Mouse (Mus musculus): ENCODE measurements around the gene Sorbs2.

The Sorbs2 gene

GRCm38 (mm10) chr8:45507634-45508321 is at the start of gene Sorbs2:
Sorbs2 (plus strand) TSS chr8:45507788.
- no peak for DNase-seq (ENCODE audit: low read depth, low spot score)

DNA sequence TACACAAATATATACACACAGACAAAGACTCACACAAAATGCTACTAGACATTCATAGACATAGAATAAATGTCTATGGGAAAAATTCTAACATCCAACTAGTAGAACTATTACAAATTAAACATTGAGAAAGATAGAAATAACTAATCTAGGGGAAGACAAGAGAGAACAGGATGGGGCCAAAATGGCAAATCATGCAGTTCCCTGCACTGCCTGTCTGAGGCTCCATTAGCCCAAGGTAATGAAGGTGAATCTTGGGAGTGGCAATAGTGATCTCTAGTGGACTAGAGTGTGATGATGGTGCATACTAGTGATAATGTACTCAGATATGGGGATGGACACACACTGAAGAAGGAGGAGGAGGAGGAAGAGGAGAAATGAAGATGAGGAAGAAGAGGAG is 49.7 kb upstream of the Sorbs2 start:
- no peak for DNase-seq (ENCODE audit: low read depth, low spot score)

GRCm38 (mm10) chr8:45469006-45469405 is 38.6 kb upstream of the Sorbs2 start:
- no peak for DNase-seq (ENCODE audit: low read depth, low spot score)

DNA sequence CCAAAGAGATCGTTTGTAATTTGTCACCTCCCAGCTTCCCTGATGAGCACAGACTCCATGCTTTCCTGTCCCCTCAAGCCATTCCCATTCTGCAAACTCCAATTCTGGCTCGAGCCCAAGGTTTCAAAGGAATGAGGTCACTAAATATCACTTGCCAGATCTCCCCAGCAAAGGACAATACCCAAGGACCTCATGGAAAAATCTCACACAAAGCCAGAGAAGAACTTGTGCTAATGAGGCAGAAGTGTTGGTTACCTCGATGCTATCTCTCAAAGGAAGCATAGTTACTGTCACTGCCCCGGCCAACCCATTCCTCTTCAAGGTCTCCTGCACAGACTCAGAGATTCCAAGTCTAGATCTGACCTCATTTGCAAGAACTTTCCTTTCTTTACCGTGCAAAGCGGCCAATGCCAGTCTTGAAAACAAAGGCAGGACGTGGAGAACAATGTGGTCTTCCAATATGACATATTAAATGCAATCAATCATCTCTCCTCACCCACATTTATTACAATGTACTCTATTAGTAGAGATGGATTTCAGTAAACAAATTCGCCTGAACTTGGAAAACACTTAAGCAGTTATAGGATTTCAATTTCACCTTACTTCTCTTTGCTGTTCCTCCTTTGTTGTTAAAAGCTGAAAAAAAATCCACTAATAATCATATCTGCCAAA is 37.9 kb upstream of the Sorbs2 start:
- no peak for DNase-seq (ENCODE audit: low read depth, low spot score)

- DNase-seq (ENCODE audit: low read depth, low spot score): no peak
These were observed 26.7 kb upstream of the Sorbs2 start for GRCm38 (mm10) chr8:45480886-45481285.

DNA sequence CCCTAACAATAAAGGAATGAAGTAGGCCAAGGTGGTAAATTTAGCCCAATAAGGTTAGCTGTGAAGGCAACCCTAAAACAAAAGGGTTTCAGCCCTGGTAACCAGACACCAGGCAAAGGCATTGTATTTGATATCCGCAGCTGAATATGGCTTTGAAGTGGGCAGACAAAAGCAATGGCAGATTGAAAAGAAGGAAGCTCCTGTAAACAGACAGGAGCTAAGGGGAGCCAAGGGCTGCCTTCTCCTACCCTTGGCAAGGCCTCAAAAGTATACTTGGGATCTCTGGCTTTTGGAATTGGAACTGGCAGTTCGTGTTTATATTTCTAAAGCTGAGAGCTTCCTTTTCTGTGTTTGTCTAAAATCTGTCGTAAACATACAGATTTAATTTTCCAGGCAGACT is 21.3 kb upstream of the Sorbs2 start:
- no peak for DNase-seq (ENCODE audit: low read depth, low spot score)

DNA sequence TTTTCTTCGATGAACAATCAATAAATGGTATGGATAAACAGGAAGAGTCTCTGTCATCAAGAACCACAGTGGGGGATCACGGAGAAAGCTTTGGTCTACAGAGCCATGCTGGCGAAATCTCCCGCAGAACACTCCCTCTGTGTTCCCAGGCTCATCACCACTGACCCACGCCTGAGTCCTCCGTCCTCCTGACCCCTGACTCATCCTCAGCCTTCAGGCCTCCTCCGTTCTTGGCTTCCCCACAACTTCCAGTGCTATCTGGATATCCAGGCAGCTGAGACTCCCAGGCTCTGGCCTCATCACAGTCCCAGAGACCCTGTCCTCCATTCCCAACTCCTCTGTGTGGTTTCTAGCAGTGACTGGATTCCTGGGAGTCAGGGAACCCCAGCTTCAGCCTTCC is 3.6 kb upstream of the Sorbs2 start:
- DNase-seq (ENCODE audit: low read depth, low spot score): no peak

DNA sequence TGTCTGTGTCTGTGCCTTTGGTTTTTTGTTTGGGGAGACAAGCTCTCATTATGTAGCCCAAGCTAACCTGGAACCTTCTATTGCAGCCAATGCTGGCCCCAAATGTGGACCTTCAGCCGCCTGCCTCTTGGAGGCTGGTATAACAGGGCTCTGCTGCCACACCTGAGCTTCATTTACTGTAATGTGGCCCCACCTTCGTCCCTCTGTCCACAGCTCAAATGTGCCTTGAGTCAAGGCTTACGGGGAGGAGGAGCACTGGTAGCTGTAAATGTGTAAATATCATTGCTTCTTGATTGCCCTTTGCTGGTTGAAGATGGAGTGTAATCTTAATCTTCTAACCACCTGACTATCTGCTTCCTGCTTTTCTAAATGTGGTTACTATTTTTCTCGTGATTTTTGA is 1.2 kb upstream of the Sorbs2 start:
- no peak for DNase-seq (ENCODE audit: low read depth, low spot score)

DNA sequence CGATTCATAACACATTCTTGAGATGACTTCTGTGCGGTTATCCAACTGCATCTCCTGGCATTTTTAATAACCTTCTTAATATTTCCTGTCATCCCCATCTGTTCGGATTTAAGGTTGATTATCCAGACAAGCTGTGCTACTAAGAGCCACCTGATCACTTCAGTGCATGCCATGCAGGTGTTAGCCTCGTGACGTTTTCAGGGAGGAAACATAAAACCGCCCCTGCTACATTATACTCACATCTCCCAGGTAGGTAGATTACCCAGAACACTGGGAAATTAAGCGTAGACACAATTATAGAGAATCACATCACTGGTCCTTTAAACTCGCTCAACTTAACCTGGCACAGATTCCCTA is 333 bp upstream of the Sorbs2 start:
- DNase-seq (ENCODE audit: low read depth, low spot score): no peak

DNA sequence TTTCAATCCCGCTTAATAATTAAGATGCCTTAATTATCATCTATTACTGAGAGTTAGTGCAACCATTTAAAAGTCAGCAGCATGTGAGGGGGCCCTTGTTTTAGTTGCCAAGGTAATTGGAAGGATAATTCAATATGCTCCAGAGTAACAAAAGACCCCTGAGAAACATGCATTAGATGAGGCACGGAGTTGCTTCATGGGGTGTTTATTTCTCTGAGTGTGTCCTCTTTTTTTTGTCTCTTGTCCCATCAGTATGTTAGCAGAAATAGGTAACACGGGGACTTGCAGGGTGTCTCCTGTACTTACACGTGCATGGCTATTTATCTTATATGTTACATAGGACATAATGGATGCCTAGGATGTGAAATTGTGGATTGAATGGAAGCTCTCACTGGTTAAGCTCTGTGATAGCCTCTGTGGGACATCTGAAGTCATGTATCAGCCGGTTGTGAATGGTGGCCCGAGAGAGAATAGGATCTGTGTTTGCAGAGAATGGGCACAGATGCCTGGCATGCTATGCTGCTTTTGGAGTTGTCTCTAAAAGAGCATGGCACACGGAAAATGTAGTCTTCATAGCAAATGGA is 1.0 kb downstream of the Sorbs2 start:
- no peak for DNase-seq (ENCODE audit: low read depth, low spot score)

DNA sequence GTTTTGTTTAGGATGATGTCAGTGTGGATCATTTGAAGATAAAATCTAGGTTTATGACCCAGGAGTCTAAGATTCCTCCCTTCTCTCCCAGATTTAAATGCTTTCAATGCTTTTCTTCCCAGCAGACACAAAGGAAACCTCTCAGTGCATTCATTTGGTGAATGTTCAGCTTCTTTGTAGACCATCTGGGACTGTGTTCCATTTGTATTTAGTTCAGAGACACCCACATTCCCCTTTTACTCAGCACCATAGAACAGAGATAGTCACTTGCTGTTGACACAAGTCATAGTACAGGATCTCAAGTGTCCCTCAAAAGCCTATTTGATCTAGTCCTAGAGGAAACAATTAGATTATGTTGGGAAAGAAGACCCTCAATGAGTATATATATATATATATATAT is 4.8 kb downstream of the Sorbs2 start:
- no peak for DNase-seq (ENCODE audit: low read depth, low spot score)

GRCm38 (mm10) chr8:45521595-45521994 is 14.0 kb downstream of the Sorbs2 start:
- DNase-seq (ENCODE audit: low read depth, low spot score): no peak

DNA sequence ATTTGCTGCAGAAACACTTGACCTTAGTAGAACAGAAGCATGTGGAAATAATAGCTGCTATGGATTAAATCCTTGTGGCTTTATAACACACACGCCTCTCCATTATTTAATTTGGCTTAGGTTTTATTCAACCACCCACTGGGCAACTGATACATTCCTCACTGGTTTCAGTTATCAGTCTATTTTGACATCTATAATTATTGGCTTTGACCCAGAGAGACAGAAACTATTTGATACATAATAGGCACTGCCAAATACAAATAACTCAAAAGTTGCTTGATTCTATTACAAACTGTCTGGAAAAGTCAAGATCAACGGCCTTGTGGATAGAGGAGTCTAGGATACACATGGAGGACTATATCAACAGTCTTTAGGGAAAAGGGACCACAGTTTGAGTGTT is 20.1 kb downstream of the Sorbs2 start:
- no peak for DNase-seq (ENCODE audit: low read depth, low spot score)

- DNase-seq (ENCODE audit: low read depth, low spot score): no peak
These were observed 21.3 kb downstream of the Sorbs2 start for GRCm38 (mm10) chr8:45528890-45529289.

DNA sequence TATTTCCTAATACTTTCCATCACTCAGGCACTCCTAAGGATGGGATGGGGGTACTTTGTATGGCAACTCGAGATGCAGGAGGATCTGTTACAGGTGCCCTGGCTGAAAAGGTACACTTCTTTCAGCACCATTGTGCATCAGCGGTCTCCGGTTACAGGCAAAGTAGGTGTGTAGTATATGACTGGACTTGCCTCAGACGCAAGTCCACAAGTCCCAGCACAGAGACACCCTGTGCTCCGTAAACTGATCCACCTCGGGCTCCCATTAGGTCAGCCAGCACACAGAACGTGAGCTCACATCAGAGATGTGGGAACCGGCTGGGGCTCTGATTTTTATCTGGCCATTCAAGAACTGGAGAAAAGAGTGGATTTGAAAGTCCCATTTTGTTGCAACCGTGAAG is 29.0 kb downstream of the Sorbs2 start:
- no peak for DNase-seq (ENCODE audit: low read depth, low spot score)

DNA sequence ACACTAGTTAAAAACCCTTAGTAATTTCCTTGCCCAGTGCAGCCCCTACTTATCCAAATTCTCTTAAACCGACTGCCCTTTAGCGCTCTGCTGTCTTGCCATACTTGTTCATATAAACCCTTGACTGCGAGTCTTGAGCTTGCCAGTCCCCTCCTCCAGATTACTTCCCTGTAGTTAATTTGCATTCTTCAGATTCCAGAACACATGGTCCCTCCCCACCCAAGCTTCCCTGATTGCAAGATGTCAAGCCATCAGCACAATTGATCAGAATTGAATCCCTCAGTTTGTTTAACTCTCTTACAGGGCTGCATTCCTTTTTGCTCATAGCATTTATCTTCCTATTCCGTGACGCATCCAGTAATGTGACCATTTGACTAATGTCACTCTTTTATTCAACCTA is 32.9 kb downstream of the Sorbs2 start:
- no peak for DNase-seq (ENCODE audit: low read depth, low spot score)

DNA sequence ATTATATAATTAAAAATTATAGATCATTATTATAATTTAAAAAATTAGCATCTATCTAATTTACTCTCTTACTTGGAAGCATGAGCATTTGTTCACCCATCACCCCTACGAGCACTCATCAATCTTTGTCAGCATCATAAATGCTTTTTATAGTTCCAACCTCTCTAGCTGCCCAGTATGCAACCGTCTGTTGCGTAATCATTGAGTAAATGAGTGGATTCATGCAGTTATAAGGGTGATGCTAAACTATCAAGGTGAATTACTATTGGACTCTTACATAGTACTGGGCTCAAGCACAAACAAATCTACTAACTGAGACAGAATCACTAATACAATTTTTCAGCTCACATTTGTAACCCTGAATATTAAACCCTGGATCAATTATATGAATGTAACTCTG is 44.6 kb downstream of the Sorbs2 start:
- DNase-seq (ENCODE audit: low read depth, low spot score): no peak

DNA sequence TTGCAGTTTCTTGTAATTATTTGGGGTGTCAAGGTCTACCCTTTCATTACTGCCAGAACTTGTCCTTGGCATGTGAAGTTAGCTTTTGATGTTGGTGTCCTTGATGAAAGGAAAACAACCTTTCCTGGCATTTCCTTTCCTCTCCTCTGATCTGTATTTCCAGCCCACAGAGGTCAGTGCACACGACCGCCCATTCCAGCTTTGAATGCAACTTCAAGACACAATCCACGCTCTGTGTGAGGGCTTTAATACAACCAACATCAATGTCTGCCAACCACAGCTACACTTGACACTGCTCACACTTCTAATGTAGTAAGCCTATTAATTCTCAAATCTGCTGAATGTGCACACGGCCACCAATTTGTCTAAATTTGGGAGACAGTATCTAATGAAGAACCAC is 47.0 kb downstream of the Sorbs2 start:
- no peak for DNase-seq (ENCODE audit: low read depth, low spot score)

- DNase-seq (ENCODE audit: low read depth, low spot score): no peak
These were observed 50.3 kb downstream of the Sorbs2 start for GRCm38 (mm10) chr8:45557936-45558335.

- DNase-seq (ENCODE audit: low read depth, low spot score): no peak
These were observed 50.8 kb downstream of the Sorbs2 start for GRCm38 (mm10) chr8:45558426-45558825.

- DNase-seq (ENCODE audit: low read depth, low spot score): no peak
These were observed 51.7 kb downstream of the Sorbs2 start for GRCm38 (mm10) chr8:45559176-45559820.

DNA sequence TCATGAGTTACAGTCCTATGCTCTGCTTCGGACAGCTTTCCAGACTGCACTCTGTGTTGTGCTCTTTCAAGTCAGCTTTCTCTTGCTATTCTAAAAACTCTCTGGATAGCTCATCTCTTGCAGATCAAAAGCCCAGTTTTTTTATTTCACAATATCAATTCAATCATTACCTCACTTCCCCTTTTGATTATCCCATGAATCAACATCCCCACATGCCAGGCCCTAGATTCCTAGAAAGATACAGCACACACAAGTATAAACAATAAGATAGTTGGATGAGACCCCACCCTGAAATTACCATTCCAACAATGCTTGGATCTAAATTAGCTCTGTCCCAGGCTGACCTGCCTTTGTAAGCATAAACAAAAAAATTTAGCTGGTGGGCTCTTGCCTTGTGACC is 57.6 kb downstream of the Sorbs2 start:
- DNase-seq (ENCODE audit: low read depth, low spot score): no peak

DNA sequence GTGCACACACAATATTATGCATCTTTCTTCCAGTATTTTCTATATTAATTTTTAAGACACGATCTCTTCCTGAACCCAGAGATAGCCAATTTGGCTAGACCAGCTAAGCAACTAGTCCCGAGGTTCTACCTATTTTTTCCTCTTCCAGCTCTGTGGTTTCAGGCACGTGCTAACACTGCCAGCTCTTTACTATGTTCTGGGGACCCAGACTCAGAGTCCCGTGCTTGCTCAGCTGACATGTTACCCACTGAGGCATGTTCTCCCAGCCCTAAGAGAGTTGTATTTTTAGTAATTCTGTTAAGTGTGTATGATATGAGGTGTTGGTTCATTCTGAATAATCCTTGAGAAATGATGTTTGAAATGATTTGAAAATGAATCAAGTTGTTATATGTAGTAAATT is 62.5 kb downstream of the Sorbs2 start:
- DNase-seq (ENCODE audit: low read depth, low spot score): no peak
